Mouse (Mus musculus) layer of hippocampus, adult 9-11 months (tissue): ENCODE measurements around the gene Acsf2.
"Not testable (repeated sequence)": the region's sequence is repeated elsewhere in the genome, so short reads cannot be mapped to it uniquely, and the experiment has no call there.

Experiments used
- DNase-seq: peaks from one replicate; pipeline ENCODE4 v3.0.0; 2022

The Acsf2 gene

DNA sequence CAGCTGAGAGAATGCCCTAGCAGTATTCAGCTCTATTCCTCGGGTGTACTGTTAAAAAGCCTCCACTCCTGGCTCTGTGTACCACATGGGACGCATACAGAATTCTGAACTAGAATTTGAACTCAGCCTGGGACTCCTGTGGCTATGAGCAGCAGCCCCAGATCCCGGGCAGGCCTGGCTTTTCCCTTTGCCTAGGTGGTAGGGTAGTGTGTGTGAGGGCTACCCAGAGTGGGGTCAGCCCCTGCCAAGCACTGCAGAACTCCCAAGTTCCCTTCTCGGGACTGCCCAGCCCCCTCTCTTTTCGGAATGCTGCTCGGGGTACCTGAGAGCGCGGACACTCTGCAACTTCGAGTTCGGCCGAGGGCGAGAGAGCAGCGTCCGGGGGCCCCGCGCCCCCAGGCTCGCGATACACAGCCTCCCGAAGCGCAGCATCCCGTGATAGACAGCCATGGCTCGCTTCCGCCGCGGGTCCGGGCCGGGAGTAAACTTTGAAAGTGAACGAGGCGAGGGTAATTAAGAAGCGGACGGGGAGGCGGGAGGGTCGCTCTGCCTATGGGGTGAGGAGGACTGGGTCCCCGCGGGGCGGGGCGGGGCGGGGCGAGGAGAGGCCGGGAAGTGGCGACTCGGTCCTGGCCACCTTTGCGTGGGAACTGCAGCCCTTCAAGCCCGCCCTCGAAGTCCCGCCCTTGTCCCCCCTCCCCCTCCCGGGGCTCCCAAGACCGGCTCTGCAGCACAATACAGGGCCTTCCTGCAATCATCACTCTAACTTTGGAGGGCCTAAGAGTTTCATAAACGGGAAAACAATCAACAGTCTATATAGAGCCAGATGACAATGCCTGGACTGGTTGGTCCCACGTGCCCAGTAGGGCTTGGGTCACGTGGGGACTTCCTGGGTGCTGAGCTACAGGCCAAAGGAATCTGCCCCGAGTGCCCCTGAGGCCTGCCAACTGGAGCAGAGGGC lies at the start of gene Acsf2:
Acsf2 (minus strand) TSS at position 551 of the 961 bp plus-strand sequence.
- DNase-seq: peak; percentile 67

GRCm38 (mm10) chr11:94651241-94651640 lies 49.6 kb upstream of the Acsf2 start:
- DNase-seq: not testable (repeated sequence)

DNA sequence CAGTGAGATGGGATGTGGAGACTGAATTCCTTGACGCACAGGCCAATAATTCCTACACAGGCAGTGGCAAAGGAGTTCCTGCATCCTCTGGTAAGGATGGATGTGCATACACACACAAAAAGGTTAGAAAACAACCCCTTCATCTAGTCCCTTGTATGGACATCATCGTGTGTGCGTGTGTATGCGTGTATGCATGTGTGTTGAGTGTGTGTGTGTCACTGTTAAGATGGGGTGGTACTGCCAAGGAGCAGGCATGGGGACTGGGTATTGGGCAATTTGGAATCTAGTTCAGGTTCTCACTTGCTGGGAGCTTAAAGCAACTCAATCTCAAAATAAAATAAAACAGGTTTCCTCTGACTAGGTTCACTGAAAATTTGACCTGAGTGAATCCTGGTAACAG lies 44.8 kb upstream of the Acsf2 start:
- DNase-seq: no peak

DNA sequence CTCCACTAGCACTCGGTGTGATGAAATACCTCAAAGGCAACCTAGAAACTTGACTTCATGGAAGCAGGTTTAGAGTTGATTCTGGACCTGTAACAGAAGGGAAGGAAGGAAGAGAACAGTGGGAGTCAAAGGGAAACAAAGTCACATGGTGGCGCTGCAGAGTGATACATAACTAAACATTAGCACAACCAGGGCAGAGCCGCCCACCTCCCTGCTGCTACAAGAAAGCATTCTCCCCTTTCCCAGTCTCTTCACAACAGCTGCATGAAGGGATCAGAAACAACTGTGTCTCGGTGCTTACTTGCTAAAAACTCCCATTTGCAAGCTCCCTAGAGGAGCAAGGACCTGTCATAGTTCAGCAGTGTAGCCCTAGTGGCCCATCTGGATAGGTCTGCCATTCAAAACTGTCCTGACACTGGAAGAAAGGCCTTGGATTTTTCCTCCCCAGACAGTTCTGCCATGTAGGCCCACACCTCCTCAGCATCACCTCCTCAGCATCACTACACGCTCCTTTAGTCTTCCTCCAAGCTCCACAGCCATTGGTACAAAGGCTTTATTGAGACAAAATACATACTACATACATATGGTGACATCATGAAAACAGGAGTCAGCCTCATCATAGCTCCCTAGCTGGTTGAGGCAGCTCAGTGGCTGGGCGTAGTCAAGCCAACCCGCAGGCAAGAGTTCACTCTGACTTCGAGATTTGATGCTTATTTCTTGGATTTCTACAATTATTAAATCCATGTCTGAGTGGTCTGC lies 43.0 kb upstream of the Acsf2 start:
- peak; percentile 77 for DNase-seq

DNA sequence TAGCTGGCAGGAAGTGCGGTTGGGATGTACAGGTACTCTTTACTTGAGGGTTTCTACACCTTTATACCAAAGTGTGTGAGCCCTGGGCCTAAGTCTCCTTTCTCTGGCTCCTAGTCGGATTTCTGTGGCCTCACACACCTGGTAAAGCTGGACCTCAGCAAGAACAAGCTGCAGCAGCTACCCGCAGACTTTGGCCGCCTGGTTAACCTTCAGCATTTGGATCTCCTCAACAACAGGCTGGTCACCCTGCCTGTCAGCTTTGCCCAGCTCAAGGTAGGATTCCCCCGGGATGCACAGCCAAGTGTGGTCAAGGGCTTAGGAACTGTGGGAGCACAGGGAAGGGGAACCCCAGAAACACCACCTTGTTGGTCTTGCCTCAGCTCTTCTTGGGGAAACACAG lies 32.8 kb upstream of the Acsf2 start:
- DNase-seq: no peak

GRCm38 (mm10) chr11:94632988-94633387 lies 31.3 kb upstream of the Acsf2 start:
- DNase-seq: no peak

DNA sequence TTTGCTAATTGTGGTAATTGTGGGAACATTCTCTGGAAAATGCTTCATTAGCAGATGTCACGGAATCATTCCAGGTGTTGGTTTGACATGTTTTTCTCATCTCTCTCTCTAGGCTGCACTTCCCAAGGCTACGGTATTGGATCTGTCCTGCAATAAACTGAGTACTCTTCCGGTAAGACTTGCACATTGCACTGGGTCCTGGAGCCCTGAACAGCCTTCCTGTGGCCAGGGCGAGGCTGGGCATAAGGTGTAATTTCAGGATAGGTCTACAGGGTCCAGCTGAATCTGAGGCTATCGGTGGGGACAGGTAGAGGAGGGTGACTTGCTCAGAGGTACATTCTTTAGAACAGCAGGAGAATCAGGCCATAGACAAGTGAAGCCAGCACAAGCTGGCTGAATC lies 30.3 kb upstream of the Acsf2 start:
- DNase-seq: no peak

DNA sequence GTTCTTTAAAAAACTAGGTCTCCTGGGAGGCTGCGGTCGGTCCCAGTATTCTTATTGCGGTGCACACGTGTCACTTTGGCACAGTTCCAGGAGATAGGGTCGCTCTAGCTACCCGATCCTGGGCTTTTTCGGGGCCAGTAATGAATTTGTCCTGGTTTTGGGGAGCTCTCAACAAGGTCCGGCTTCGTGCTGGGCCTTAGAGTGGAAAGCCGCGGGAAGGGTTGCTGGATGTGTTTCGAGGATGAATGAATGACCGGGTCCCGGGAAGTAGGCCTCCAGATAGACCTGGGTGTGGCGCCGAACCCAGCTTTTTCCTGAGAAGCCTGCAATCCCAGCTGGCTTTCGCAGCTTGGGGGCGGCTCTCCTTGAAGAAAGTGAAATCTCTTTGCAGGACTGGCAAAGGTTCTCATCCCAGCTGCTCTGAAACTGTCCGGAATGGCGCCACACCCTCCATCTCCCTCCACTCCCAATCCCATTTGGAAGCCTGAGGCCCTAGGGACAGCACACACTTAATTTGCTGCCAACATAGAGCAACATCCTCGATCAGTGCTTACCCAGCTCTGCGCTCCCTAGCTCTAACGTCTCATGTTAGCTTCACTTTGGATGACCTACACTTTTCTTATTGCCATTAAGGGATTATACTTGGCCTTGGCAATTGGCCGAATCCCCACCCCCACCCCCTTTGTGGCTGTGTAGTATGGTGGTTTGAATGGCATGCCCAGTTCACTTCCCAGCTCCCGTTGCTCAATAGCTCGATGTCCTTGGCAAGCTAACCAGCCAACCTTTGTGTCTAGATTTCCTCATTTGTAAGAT lies 28.7 kb upstream of the Acsf2 start:
- no peak for DNase-seq

GRCm38 (mm10) chr11:94629884-94630198 lies 28.2 kb upstream of the Acsf2 start:
- no peak for DNase-seq

GRCm38 (mm10) chr11:94629199-94629883 lies 27.7 kb upstream of the Acsf2 start, which contains the start of gene Lrrc59:
Gene Lrrc59 (plus strand): TSS chr11:94629767.
- DNase-seq: peak; percentile 92

- DNase-seq: no peak
Measured at GRCm38 (mm10) chr11:94622162-94622561, 20.5 kb upstream of the Acsf2 start.

GRCm38 (mm10) chr11:94621458-94621852 lies 19.8 kb upstream of the Acsf2 start:
- DNase-seq: no peak

DNA sequence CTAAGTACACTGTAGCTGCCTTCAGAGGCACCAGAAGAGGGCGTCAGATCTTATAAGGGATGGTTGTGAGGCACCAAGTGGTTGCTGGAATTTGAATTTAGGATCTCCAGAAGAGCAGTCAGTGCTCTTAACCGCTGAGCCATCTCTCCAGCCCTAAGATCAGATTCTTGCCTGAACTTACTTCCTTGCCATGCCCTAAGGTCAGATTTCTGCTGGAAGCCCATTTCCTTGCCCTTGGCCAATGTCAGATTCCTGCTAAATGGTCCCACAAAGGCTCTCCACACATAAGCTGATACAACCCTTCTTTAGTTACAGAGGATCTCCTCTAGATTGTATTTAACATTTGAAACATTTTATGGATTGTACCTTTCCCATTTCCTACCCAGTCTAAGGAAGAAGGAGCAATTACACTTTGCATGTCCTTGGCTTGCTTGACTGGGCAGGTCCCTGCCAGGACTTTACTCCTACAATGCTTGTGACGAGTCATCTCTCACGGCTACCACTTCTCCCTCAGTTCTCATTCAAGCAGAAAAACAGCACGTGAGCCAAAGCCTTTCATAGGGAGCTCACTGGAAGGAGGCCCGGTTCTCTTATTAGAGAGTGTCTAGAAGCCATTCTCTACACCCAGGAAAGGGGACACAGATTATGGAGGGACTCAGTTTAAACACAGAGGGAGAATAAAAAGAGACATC lies 19.2 kb upstream of the Acsf2 start:
- DNase-seq: no peak

DNA sequence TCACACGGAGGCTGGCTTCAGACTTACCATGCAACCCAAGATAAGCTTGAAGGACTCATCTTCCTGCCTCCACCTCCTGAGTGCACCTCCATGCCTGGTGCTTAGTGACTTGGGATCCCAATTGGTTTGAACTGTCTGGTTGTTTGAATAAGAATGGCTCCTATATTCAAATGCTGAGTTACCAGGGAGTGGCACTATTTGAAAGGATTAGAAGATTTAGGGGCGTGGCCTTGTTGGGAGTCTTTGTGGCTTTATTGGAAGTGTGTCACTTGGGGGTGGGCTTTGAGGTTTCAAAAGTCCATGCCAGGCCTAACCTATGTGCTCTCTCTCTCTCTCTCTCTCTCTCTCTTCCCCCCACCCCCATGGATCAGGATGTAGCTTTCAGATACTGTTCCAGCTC lies 16.0 kb upstream of the Acsf2 start:
- no peak for DNase-seq

DNA sequence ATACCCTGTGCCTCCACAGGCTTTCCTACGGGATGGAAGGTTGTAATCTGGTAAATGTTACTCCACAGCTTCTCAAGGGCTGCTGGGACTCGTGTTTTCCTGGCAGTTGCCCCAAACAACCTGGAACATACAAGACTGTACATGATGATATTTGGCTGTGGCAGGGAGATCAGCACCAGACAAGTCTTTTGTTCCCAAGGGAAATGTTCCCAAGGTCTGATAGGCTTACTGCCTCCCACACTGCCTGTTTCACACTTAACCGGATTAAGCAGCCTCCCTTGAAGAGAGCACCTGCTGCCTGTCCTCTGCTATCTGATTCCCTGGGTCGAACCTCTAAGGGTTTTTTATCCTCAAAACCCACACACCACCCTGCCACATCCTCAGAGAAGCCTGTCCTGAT lies 13.8 kb upstream of the Acsf2 start:
- no peak for DNase-seq

DNA sequence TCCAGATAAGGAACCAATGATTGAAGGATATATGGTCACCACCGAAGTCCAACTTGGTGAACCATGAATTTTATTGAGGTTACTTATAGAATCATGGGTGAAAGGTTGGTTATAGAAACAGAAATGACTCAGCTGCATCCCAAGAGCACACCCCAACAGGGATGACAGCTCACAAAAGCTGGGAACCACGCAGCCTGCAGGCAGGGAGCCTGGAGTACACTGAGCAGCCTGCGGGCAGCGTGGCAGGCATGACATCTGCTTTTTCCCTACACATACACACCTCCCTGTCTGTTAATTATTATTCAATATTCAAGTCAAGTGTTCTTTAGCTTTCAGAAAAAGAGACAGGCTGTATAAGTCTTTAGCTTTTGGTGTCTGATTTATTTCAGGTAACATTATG lies 12.9 kb upstream of the Acsf2 start:
- no peak for DNase-seq

DNA sequence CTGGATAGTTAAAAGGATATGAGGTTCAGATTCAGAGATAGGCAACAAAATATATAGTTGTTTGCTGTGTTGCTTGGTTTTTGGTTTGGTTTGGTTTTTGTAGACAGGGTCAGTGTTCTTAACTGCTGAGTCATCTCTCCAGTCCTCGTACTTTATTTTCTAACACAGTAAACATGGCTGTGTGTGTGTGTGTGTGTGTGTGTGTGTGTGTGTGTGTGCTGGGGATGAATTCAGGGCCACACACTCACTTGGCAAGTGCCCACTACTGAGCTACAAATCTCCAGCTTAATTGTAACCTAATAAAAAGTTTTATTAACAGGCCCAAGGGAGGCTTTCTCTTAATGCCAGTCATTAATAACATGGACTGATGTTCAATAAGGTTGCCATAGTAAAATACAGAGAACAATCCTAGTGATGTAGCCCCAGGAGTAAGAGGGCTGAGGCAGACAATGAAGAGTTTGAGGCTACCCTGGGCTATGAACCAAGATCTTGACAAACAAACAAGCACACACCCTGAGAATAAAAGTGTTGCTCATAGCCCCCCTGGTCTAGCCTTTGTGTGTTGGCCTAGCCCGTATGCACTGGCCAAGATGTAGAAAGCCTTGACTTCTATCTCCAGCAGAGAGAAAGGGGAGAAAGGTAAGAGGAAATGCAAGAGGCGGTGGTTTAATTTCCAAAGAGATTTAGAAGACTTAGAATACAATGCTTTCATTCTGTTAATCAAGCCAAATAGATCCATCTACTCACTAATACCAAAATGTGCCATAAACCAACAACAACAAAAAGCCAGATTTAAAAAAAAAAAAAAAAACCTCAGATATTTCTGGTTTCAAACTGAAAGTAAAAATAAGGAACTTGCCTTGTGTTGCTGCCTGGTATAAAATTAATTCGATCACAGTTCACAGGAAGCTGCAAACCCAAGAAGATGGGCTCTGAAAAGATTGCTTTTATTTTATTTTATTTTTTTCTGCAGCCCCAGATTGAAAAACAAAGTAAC lies 9.4 kb upstream of the Acsf2 start:
- DNase-seq: no peak

GRCm38 (mm10) chr11:94602356-94602955 lies 785 bp upstream of the Acsf2 start:
- no peak for DNase-seq

DNA sequence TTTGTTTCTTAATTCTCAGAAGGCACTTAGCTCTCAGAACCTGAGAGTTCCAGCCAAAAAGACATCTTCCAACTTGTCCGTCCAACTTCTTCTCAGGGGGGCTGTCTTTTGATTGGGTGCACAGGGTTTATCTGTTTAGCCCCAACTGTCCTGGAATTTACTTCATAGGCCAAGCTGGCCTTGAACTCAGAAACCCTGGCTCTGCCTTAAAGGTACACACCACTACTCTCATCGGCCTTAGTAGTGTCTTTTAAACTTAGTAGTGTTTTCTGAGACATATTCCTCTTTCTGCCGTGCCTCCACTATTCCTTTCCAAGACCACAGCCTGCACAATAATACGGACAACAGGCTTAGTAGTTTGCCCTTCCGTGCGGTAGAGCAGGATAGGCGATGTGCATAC lies 1.2 kb downstream of the Acsf2 start:
- DNase-seq: no peak

DNA sequence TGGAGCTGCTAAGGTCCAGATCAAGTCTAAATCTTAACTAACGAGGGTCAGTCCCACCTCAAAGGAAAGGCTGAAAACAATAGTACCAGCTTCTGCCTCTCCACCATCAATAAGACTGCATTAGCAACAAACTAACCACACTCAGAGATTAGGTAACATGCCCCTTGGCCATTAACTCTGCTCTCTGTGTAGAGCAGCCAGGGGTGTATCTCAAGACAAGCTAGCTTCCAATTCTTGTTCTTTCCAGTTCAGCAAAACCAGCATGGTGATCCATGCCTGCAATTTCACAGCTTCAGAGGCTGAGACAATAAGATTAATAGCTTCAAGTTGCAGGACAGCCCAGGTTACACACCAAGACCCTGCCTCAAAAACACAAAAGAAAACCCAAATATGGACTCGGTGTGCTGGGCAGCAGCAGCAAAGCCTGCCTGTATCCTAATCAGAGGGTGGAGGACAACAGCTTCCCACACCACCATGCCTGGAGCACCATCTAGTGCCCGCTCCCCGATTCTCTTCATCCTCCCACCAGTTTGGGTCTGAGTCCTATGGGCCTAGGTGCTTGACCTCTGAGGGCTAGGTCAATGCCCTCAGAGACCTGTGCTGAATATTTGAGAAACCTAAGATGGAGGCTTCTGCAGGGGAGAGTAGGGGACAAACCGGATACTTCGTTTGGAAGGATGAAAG lies 3.1 kb downstream of the Acsf2 start:
- no peak for DNase-seq
